Mouse (Mus musculus) lung, embryonic 14.5 days (tissue): ENCODE results near the gene Kazald1. TPM values are rescaled to one million over a fixed set of nuclear protein-coding genes. Genes with fewer than 3 reads are reported as not detected.

Source experiments
- ATAC-seq: fragments of 200-750 bp; cut with Nextera tagmentation; 2 replicates; pipeline ENCODE4 v1.8.0; 2017; ENCODE audit warnings: mild to moderate bottlenecking, moderate TSS enrichment, moderate library complexity; ENCODE audit not compliant: insufficient read depth
- DNase-seq: peaks from one replicate; pipeline ENCODE4 v3.0.0-alpha.2; 2015
- H3K27ac ChIP-seq: fragments of 300-500 bp; sonication (generic); 2 replicates; pipeline ENCODE4 v1.5.1; 2014; ENCODE audit warnings: low read depth, mild to moderate bottlenecking, moderate library complexity
- H3K27me3 ChIP-seq: fragments of 300-500 bp; sonication (generic); 2 replicates; pipeline ENCODE4 v1.6.1; 2014; ENCODE audit warnings: low read length, control low read depth; ENCODE audit not compliant: insufficient read depth
- H3K36me3 ChIP-seq: fragments of 300-500 bp; sonication (generic); 2 replicates; pipeline ENCODE4 v1.6.1; 2014; ENCODE audit warnings: control low read depth; ENCODE audit not compliant: insufficient read depth
- H3K4me1 ChIP-seq: fragments of 300-500 bp; sonication (generic); 2 replicates; pipeline ENCODE4 v1.6.1; 2014; ENCODE audit warnings: antibody characterized with exemption, control low read depth; ENCODE audit not compliant: insufficient read depth
- H3K4me2 ChIP-seq: fragments of 300-500 bp; sonication (generic); 2 replicates; pipeline ENCODE4 v1.6.1; 2014; ENCODE audit warnings: mild to moderate bottlenecking
- H3K4me3 ChIP-seq: fragments of 300-500 bp; sonication (generic); 2 replicates; pipeline ENCODE4 v1.5.1; 2014; ENCODE audit warnings: low read depth, low read length
- H3K9ac ChIP-seq: fragments of 300-500 bp; sonication (generic); 2 replicates; pipeline ENCODE4 v1.6.1; 2014
- H3K9me3 ChIP-seq: fragments of 300-500 bp; sonication (generic); 2 replicates; pipeline ENCODE4 v1.6.1; 2016; ENCODE audit warnings: low read depth, low read length, control low read depth
- CTCF ChIP-seq: IDR thresholded peaks from 2 replicates; pipeline ENCODE4 v1.5.1; 2016; ENCODE audit warnings: antibody characterized with exemption, low read depth
- WGBS: fragments of 180-500 bp; shearing (Covaris S2); extraction: QIAGEN DNeasy Blood & Tissue Kit; methylation state at CpG from one replicate; pipeline ENCODE4 v1.1.7; 2014; 5-methylcytosine and 5-hydroxymethylcytosine counted together
- polyA plus RNA-seq: library from polyadenylated mRNA; unstranded; fragments of >200 nt; fragmentation: Nextera tagmentation; extraction: Ambion mirVana; gene quantifications from 2 replicates; pipeline ENCODE4 v1.2.1, GENCODE M21; 2014

Gene Kazald1
- polyA plus RNA-seq, 1 experiment from 2014 or later = 1.5 TPM

- H3K36me3 ChIP-seq = no peaks in the 10 kb centered on the region
- ATAC-seq (no peak), DNase-seq (no peak)
- H3K27me3 ChIP-seq = peaks cover 66% of the 10 kb centered on the region
- H3K4me1 ChIP-seq = peaks cover 24% of the 10 kb centered on the region; the same call in 1 of the 2 replicates
- H3K4me2 ChIP-seq = no peak overlapping the region; the same call in 1 of the 2 replicates
- H3K27ac ChIP-seq = no peak overlapping the region
- no peaks in the 10 kb centered on the region for H3K9me3 ChIP-seq
- WGBS = 8% methylated on average over 20 of the region's 20 CpGs
- H3K4me3 ChIP-seq = no peak overlapping the region
- no peak for TF ChIP-seq CTCF
- H3K9ac ChIP-seq = no peak overlapping the region
Observed at GRCm38 (mm10) chr19:45077742-45078645, 3.0 kb downstream of the Kazald1 start.

- ATAC-seq (no peak), DNase-seq (peak; percentile 79)
Observed at GRCm38 (mm10) chr19:45078971-45079764, 4.1 kb downstream of the Kazald1 start.

GRCm38 (mm10) chr19:45079769-45080515, 4.9 kb downstream of the Kazald1 start:
- under 1% methylated on average over 45 of the region's 45 CpGs for WGBS
- Histone ChIP-seq H3K9ac (peak overlapping the region; percentile 17; the same call in 1 of the 2 replicates), H3K4me1 (peaks cover 24% of the 10 kb centered on the region; the same call in 1 of the 2 replicates), H3K27ac (no peak overlapping the region), H3K9me3 (no peaks in the 10 kb centered on the region), H3K4me3 (peak overlapping the region; percentile 31), H3K4me2 (peak overlapping the region; percentile 61), H3K36me3 (no peaks in the 10 kb centered on the region), H3K27me3 (peaks cover 68% of the 10 kb centered on the region)
- peak; percentile 16; the same call in 1 of the 2 replicates for ATAC-seq
- DNase-seq = peak; percentile 80
- TF ChIP-seq CTCF = no peak

More at GRCm38 (mm10) chr19:45078971-45079764, 4.1 kb downstream of the Kazald1 start:
- Histone ChIP-seq H3K4me3 (peak overlapping the region; percentile 31), H3K4me2 (peak overlapping the region; percentile 61), H3K4me1 (peaks cover 24% of the 10 kb centered on the region; the same call in 1 of the 2 replicates), H3K36me3 (no peaks in the 10 kb centered on the region), H3K9ac (no peak overlapping the region), H3K27me3 (peaks cover 68% of the 10 kb centered on the region), H3K9me3 (no peaks in the 10 kb centered on the region), H3K27ac (no peak overlapping the region)
- peak; percentile 56 for TF ChIP-seq CTCF
- WGBS = 7% methylated on average over 17 of the region's 17 CpGs

- H3K4me1 ChIP-seq = peaks cover 20% of the 10 kb centered on the region; the same call in 1 of the 2 replicates
- H3K36me3 ChIP-seq = no peaks in the 10 kb centered on the region
- no peaks in the 10 kb centered on the region for H3K9me3 ChIP-seq
- H3K27ac ChIP-seq = no peak overlapping the region
- peak overlapping the region; percentile 31 for H3K4me3 ChIP-seq
- WGBS = 1% methylated on average over 17 of the region's 17 CpGs
- H3K4me2 ChIP-seq = peak overlapping the region; percentile 61
- H3K9ac ChIP-seq = no peak overlapping the region
- ATAC-seq (no peak), DNase-seq (no peak)
- TF ChIP-seq CTCF = no peak
- H3K27me3 ChIP-seq = peaks cover 65% of the 10 kb centered on the region
Observed at GRCm38 (mm10) chr19:45080711-45081110, 5.7 kb downstream of the Kazald1 start.

GRCm38 (mm10) chr19:45081279-45081678, 6.2 kb downstream of the Kazald1 start:
- H3K36me3 ChIP-seq = no peaks in the 10 kb centered on the region
- no peak overlapping the region for H3K4me3 ChIP-seq
- H3K9me3 ChIP-seq = no peaks in the 10 kb centered on the region
- no peak overlapping the region for H3K27ac ChIP-seq
- H3K9ac ChIP-seq = no peak overlapping the region
- peak; percentile 94 for TF ChIP-seq CTCF
- ATAC-seq (no peak), DNase-seq (peak; percentile 90)
- H3K4me2 ChIP-seq = peak overlapping the region; percentile 61
- 4% methylated on average over 5 of the region's 5 CpGs for WGBS
- H3K4me1 ChIP-seq = peaks cover 15% of the 10 kb centered on the region; the same call in 1 of the 2 replicates
- H3K27me3 ChIP-seq = peaks cover 59% of the 10 kb centered on the region

GRCm38 (mm10) chr19:45081841-45082550, 7.0 kb downstream of the Kazald1 start:
- ATAC-seq = no peak
- Histone ChIP-seq H3K4me3 (no peak overlapping the region), H3K27me3 (peaks cover 56% of the 10 kb centered on the region), H3K4me2 (no peak overlapping the region), H3K9me3 (no peaks in the 10 kb centered on the region), H3K4me1 (0 out of 2 replicates have a peak, but pooled peaks cover 8% of the 10 kb centered on the region), H3K27ac (no peak overlapping the region), H3K36me3 (no peaks in the 10 kb centered on the region), H3K9ac (no peak overlapping the region)
- 21% methylated on average over 11 of the region's 11 CpGs for WGBS
- peak; percentile 56 for TF ChIP-seq CTCF
- DNase-seq = peak; percentile 80
